Mouse (Mus musculus) heart, adult 18-20 months (tissue): Measurements from ENCODE around the gene Nupl2. TPM values are rescaled to one million over a fixed set of nuclear protein-coding genes. Genes with fewer than 3 reads are reported as not detected.

Experiments
- DNase-seq, 2 experiments: peaks; one replicate each; pipeline ENCODE4 v3.0.0; 2021 to 2022; ENCODE audit warnings: mixed read lengths in 1 of 2
- total RNA-seq, 2 experiments: library from RNA; stranded (reverse); gene quantifications; 2 replicates each; pipeline ENCODE4 v1.2.3; 2021

Gene Nupl2
- total RNA-seq, 2 experiments from 2014 or later: 6.9 to 7.0 TPM

- no peak for DNase-seq
Observed at GRCm38 (mm10) chr5:24208505-24208904, 43.7 kb downstream of the Nupl2 start.

GRCm38 (mm10) chr5:24213861-24214546 is 49.2 kb downstream of the Nupl2 start:
- no peak for DNase-seq

GRCm38 (mm10) chr5:24214547-24214878 is 49.8 kb downstream of the Nupl2 start:
- DNase-seq: no peak

- no peak for DNase-seq
Observed at GRCm38 (mm10) chr5:24214900-24215299, 50.1 kb downstream of the Nupl2 start.

Other genes with a start within 250 kb of the Nupl2 start
- gene Fam126a, start 134.3 kb upstream of the Nupl2 start, total RNA-seq: 10 to 100 TPM; 37.3 to 42.2 TPM
- 10 to 100 TPM; 44.6 to 46.4 TPM for gene Klhl7, start 64.4 kb upstream of the Nupl2 start, total RNA-seq
- gene Kcnh2, start 186.6 kb downstream of the Nupl2 start, total RNA-seq: 10 to 100 TPM; 52.6 to 61.1 TPM
- gene Nos3, start 199.8 kb downstream of the Nupl2 start, total RNA-seq: 10 to 100 TPM; 21.8 to 22.6 TPM
- gene Atg9b, start 227.2 kb downstream of the Nupl2 start, total RNA-seq: 1 to 10 TPM in 1 of 2 experiments, under 1 TPM in 1; 0.75 to 1.4 TPM
- gene Abcb8, start 228.7 kb downstream of the Nupl2 start, total RNA-seq: 10 to 100 TPM; 87.2 to 90.7 TPM
- gene Asic3, start 248.4 kb downstream of the Nupl2 start, total RNA-seq: not detected